Mouse (Mus musculus) forebrain, embryonic 12.5 days (tissue): ENCODE results near the gene Papss1. TPM values are rescaled to one million over a fixed set of nuclear protein-coding genes. Genes with fewer than 3 reads are reported as not detected.

Experiments
- polyA plus RNA-seq: library from polyadenylated mRNA; unstranded; fragments of >200 nt; fragmentation: Nextera tagmentation; extraction: Ambion mirVana; gene quantifications from 2 replicates; pipeline ENCODE4 v1.2.1, GENCODE M21; 2016

The Papss1 gene
- polyA plus RNA-seq, 1 experiment from 2014 or later: 90.8 TPM

Other genes with a start within 250 kb of the Papss1 start
- gene Sgms2, start 73.4 kb upstream of the Papss1 start, polyA plus RNA-seq: 0.96 and 1.00 TPM in 2 replicates